Mouse (Mus musculus): ENCODE data around the gene Gm49358. TPM values are rescaled to one million over a fixed set of nuclear protein-coding genes. Genes with fewer than 3 reads are reported as not detected.

Gene Gm49358
- polyA plus RNA-seq, 1 experiment from 2014 or later = not detected

GRCm38 (mm10) chr10:86782656-86783055, 18.9 kb downstream of the Gm49358 start:
- ATAC-seq (no peak), DNase-seq (ENCODE audit: low spot score) (no peak)
- H3K27me3 ChIP-seq (replicated peaks; ENCODE audit: control insufficient read depth, insufficient read depth, low read length) = no peaks in the 10 kb centered on the region
- H3K4me3 ChIP-seq (ENCODE audit: low read depth, low read length) = no peak overlapping the region
- no peaks in the 10 kb centered on the region for H3K9me3 ChIP-seq (replicated peaks; ENCODE audit: control insufficient read depth, low read length)
- H3K27ac ChIP-seq (ENCODE audit: low read depth, low read length) = no peak overlapping the region
- H3K36me3 ChIP-seq (ENCODE audit: control insufficient read depth, insufficient read depth, low read length) = no peaks in the 10 kb centered on the region
- H3K4me2 ChIP-seq (ENCODE audit: low read length) = no peak overlapping the region
- WGBS = 28% methylated on average over 5 of the region's 5 CpGs
- no peak overlapping the region for H3K9ac ChIP-seq (ENCODE audit: low read length)
- peaks cover 19% of the 10 kb centered on the region for H3K4me1 ChIP-seq (ENCODE audit: control insufficient read depth, insufficient read depth, low read length)

GRCm38 (mm10) chr10:86783561-86783960, 19.8 kb downstream of the Gm49358 start:
- no peak for DNase-seq (ENCODE audit: low spot score)
- WGBS = 83% methylated on average over 5 of the region's 5 CpGs
- Histone ChIP-seq H3K4me3 (ENCODE audit: low read depth, low read length) (no peak overlapping the region), H3K27ac (ENCODE audit: low read depth, low read length) (no peak overlapping the region), H3K9me3 (replicated peaks; ENCODE audit: control insufficient read depth, low read length) (no peaks in the 10 kb centered on the region), H3K9ac (ENCODE audit: low read length) (no peak overlapping the region), H3K36me3 (ENCODE audit: control insufficient read depth, insufficient read depth, low read length) (no peaks in the 10 kb centered on the region), H3K27me3 (replicated peaks; ENCODE audit: control insufficient read depth, insufficient read depth, low read length) (no peaks in the 10 kb centered on the region), H3K4me1 (ENCODE audit: control insufficient read depth, insufficient read depth, low read length) (peaks cover 11% of the 10 kb centered on the region), H3K4me2 (ENCODE audit: low read length) (no peak overlapping the region)
- no peak for ATAC-seq

- ATAC-seq (no peak), DNase-seq (ENCODE audit: low spot score) (no peak)
- H3K9me3 ChIP-seq (replicated peaks; ENCODE audit: control insufficient read depth, low read length) = no peaks in the 10 kb centered on the region
- WGBS = 89% methylated on average over 5 of the region's 5 CpGs
- H3K9ac ChIP-seq (ENCODE audit: low read length) = no peak overlapping the region
- H3K4me3 ChIP-seq (ENCODE audit: low read depth, low read length) = no peak overlapping the region
- H3K27ac ChIP-seq (ENCODE audit: low read depth, low read length) = no peak overlapping the region
- no peaks in the 10 kb centered on the region for H3K36me3 ChIP-seq (ENCODE audit: control insufficient read depth, insufficient read depth, low read length)
- peaks cover 13% of the 10 kb centered on the region for H3K4me1 ChIP-seq (ENCODE audit: control insufficient read depth, insufficient read depth, low read length)
- H3K4me2 ChIP-seq (ENCODE audit: low read length) = no peak overlapping the region
- H3K27me3 ChIP-seq (replicated peaks; ENCODE audit: control insufficient read depth, insufficient read depth, low read length) = no peaks in the 10 kb centered on the region
These were observed 20.4 kb downstream of the Gm49358 start for GRCm38 (mm10) chr10:86784126-86784675.

GRCm38 (mm10) chr10:86785396-86785795, 21.6 kb downstream of the Gm49358 start:
- H3K27ac ChIP-seq (ENCODE audit: low read depth, low read length) = no peak overlapping the region
- H3K4me1 ChIP-seq (ENCODE audit: control insufficient read depth, insufficient read depth, low read length) = peaks cover 8% of the 10 kb centered on the region
- no peaks in the 10 kb centered on the region for H3K27me3 ChIP-seq (replicated peaks; ENCODE audit: control insufficient read depth, insufficient read depth, low read length)
- H3K9me3 ChIP-seq (replicated peaks; ENCODE audit: control insufficient read depth, low read length) = no peaks in the 10 kb centered on the region
- DNase-seq (ENCODE audit: low spot score) (no peak), ATAC-seq (no peak)
- WGBS = 76% methylated on average over 2 of the region's 2 CpGs
- H3K36me3 ChIP-seq (ENCODE audit: control insufficient read depth, insufficient read depth, low read length) = no peaks in the 10 kb centered on the region
- no peak overlapping the region for H3K4me2 ChIP-seq (ENCODE audit: low read length)
- H3K9ac ChIP-seq (ENCODE audit: low read length) = no peak overlapping the region
- H3K4me3 ChIP-seq (ENCODE audit: low read depth, low read length) = no peak overlapping the region

- DNase-seq (ENCODE audit: low spot score) = no peak
- no peak overlapping the region for H3K27ac ChIP-seq (ENCODE audit: low read depth, low read length)
- H3K9ac ChIP-seq (ENCODE audit: low read length) = no peak overlapping the region
- H3K4me1 ChIP-seq (ENCODE audit: control insufficient read depth, insufficient read depth, low read length) = peaks cover 8% of the 10 kb centered on the region
- H3K4me2 ChIP-seq (ENCODE audit: low read length) = no peak overlapping the region
- 95% methylated on average over 5 of the region's 5 CpGs for WGBS
- no peaks in the 10 kb centered on the region for H3K27me3 ChIP-seq (replicated peaks; ENCODE audit: control insufficient read depth, insufficient read depth, low read length)
- H3K36me3 ChIP-seq (ENCODE audit: control insufficient read depth, insufficient read depth, low read length) = no peaks in the 10 kb centered on the region
- H3K9me3 ChIP-seq (replicated peaks; ENCODE audit: control insufficient read depth, low read length) = no peaks in the 10 kb centered on the region
- no peak for ATAC-seq
- no peak overlapping the region for H3K4me3 ChIP-seq (ENCODE audit: low read depth, low read length)
These were observed 22.3 kb downstream of the Gm49358 start for GRCm38 (mm10) chr10:86786083-86786482.

GRCm38 (mm10) chr10:86788193-86788592, 24.4 kb downstream of the Gm49358 start:
- no peak overlapping the region for H3K27ac ChIP-seq (ENCODE audit: low read depth, low read length)
- 28% methylated on average over 5 of the region's 5 CpGs for WGBS
- no peaks in the 10 kb centered on the region for H3K36me3 ChIP-seq (ENCODE audit: control insufficient read depth, insufficient read depth, low read length)
- H3K4me3 ChIP-seq (ENCODE audit: low read depth, low read length) = no peak overlapping the region
- ATAC-seq (peak; percentile 43; the same call in 1 of the 2 replicates), DNase-seq (ENCODE audit: low spot score) (peak; percentile 61)
- no peaks in the 10 kb centered on the region for H3K9me3 ChIP-seq (replicated peaks; ENCODE audit: control insufficient read depth, low read length)
- 0 out of 2 replicates have a peak, but pooled peaks cover 3% of the 10 kb centered on the region for H3K4me1 ChIP-seq (ENCODE audit: control insufficient read depth, insufficient read depth, low read length)
- no peak overlapping the region for H3K9ac ChIP-seq (ENCODE audit: low read length)
- no peaks in the 10 kb centered on the region for H3K27me3 ChIP-seq (replicated peaks; ENCODE audit: control insufficient read depth, insufficient read depth, low read length)
- H3K4me2 ChIP-seq (ENCODE audit: low read length) = no peak overlapping the region

- H3K9me3 ChIP-seq (replicated peaks; ENCODE audit: control insufficient read depth, low read length) = no peaks in the 10 kb centered on the region
- no peak overlapping the region for H3K9ac ChIP-seq (ENCODE audit: low read length)
- H3K27me3 ChIP-seq (replicated peaks; ENCODE audit: control insufficient read depth, insufficient read depth, low read length) = no peaks in the 10 kb centered on the region
- H3K4me1 ChIP-seq (ENCODE audit: control insufficient read depth, insufficient read depth, low read length) = 0 out of 2 replicates have a peak, but pooled peaks cover 3% of the 10 kb centered on the region
- WGBS = 78% methylated on average over 7 of the region's 7 CpGs
- no peaks in the 10 kb centered on the region for H3K36me3 ChIP-seq (ENCODE audit: control insufficient read depth, insufficient read depth, low read length)
- no peak overlapping the region for H3K4me2 ChIP-seq (ENCODE audit: low read length)
- ATAC-seq = no peak
- H3K27ac ChIP-seq (ENCODE audit: low read depth, low read length) = no peak overlapping the region
- H3K4me3 ChIP-seq (ENCODE audit: low read depth, low read length) = no peak overlapping the region
- DNase-seq (ENCODE audit: low spot score) = no peak
These were observed 25.4 kb downstream of the Gm49358 start for GRCm38 (mm10) chr10:86789146-86789672.

GRCm38 (mm10) chr10:86791507-86792184, 27.9 kb downstream of the Gm49358 start:
- no peak overlapping the region for H3K9ac ChIP-seq (ENCODE audit: low read length)
- no peaks in the 10 kb centered on the region for H3K36me3 ChIP-seq (ENCODE audit: control insufficient read depth, insufficient read depth, low read length)
- H3K4me2 ChIP-seq (ENCODE audit: low read length) = no peak overlapping the region
- H3K27me3 ChIP-seq (replicated peaks; ENCODE audit: control insufficient read depth, insufficient read depth, low read length) = no peaks in the 10 kb centered on the region
- ATAC-seq (no peak), DNase-seq (ENCODE audit: low spot score) (no peak)
- 89% methylated on average over 7 of the region's 7 CpGs for WGBS
- no peaks in the 10 kb centered on the region for H3K9me3 ChIP-seq (replicated peaks; ENCODE audit: control insufficient read depth, low read length)
- 0 out of 2 replicates have a peak, but pooled peaks cover 3% of the 10 kb centered on the region for H3K4me1 ChIP-seq (ENCODE audit: control insufficient read depth, insufficient read depth, low read length)
- H3K4me3 ChIP-seq (ENCODE audit: low read depth, low read length) = no peak overlapping the region
- H3K27ac ChIP-seq (ENCODE audit: low read depth, low read length) = no peak overlapping the region

GRCm38 (mm10) chr10:86793509-86793951, 29.8 kb downstream of the Gm49358 start:
- H3K4me2 ChIP-seq (ENCODE audit: low read length) = no peak overlapping the region
- H3K27me3 ChIP-seq (replicated peaks; ENCODE audit: control insufficient read depth, insufficient read depth, low read length) = no peaks in the 10 kb centered on the region
- no peaks in the 10 kb centered on the region for H3K9me3 ChIP-seq (replicated peaks; ENCODE audit: control insufficient read depth, low read length)
- ATAC-seq = no peak
- no peak for DNase-seq (ENCODE audit: low spot score)
- H3K4me1 ChIP-seq (ENCODE audit: control insufficient read depth, insufficient read depth, low read length) = 0 out of 2 replicates have a peak, but pooled peaks cover 2% of the 10 kb centered on the region
- no peak overlapping the region for H3K9ac ChIP-seq (ENCODE audit: low read length)
- H3K27ac ChIP-seq (ENCODE audit: low read depth, low read length) = no peak overlapping the region
- WGBS = 76% methylated on average over 2 of the region's 2 CpGs
- no peaks in the 10 kb centered on the region for H3K36me3 ChIP-seq (ENCODE audit: control insufficient read depth, insufficient read depth, low read length)
- H3K4me3 ChIP-seq (ENCODE audit: low read depth, low read length) = no peak overlapping the region

All from forebrain, embryonic 14.5 days (tissue).